Mouse (Mus musculus) heart, adult 11 months (tissue): ENCODE data around the gene Mtus2.
A peak's percentile ranks its signal among the peaks of the same experiment; 100 is the strongest.

Experiments
- DNase-seq: peaks from one replicate; pipeline ENCODE4 v3.0.0; 2022

The Mtus2 gene

DNA sequence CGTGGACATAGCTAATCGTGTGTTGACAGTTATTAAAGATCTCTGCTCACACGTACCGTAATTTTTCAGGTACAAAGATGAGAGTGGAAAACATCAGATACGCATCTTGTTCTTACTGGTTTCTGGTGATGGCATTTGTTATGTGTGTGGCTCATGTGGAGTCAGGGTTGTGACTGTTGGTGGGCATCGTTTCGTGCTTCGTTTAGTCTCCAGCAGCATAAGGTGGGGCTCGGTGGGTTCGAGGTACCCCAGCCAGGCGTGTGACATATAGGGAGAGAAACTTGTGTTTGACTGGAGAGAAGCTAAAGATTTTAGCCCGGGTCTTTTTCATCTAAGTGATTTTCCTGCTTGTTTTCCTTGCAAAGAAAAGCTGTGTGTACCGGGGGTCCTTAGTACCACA lies 1.4 kb downstream of the Mtus2 start:
- no peak for DNase-seq

- DNase-seq = no peak
These were observed 2.0 kb downstream of the Mtus2 start for GRCm38 (mm10) chr5:147959088-147959487.

DNA sequence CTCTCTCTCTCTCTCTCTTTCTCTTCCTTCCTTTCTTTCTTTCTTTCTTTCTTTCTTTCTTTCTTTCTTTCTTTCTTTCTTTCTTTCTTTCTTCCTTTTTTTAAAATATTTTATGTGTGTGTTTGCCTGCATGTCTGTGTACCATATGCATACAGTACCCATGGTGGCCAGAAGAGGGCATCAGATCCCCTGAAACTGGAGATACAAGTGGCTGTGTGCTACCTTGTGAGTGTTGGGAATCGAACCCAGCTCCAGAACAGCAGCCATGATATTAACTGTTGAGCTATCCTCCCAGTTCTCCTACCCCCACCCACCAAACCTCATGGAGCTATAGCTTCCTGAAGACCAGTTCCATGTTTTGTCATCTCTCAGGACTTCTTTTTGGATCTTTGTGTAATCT lies 3.7 kb downstream of the Mtus2 start:
- no peak for DNase-seq

DNA sequence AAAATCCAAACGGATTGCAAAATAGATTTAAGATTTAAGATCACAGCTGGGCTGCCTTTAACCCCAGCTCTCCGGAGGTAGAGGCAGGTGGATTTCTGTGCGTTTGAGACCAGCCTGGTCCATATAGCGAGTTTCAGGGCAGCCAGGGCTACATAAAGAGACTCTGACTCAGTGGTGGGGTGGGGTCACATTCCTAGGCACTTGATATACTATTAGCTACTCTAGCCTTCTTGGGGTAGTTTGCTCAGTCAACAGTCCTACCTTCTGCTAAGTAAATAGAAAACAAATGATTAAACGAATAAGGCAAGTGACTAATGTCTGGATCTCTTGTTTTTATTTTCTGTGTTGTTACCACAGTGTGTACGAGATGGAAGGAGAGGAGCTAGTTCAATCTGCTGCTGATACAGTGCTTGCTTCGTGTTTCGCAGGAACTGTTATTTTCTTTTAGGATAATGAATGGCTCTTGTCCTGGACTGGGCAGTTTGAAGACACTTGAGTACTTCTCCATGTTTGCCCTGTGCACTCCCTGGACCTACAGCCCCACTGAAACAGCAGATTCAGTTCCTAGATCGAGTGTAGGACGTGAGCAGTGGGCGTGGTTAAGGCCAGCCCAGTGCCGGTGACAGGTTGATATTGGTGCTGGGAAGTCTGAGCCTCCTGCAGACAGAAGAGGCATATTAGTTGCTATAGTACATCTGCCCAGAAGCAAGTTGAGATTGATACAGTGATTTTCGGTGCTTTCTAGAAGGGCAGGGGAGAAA lies 6.9 kb downstream of the Mtus2 start:
- DNase-seq = no peak

DNA sequence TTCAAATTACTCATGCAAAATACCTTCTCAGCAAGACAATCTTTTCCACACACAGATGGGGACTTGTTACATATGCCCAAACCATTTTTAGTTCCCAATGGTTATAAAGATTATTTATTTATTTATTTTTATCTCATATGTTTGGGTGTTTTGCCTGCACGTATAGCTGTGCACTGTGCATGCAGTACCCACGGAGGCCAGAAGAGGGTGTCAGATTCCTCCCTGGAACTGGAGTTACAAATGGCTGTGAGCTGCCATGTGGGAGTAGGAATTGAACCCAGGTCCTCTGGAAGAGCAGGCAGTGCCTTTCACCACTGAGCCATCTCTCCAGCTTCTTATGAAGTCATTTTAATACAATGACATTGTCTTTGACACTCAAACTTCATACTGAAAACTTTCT lies 7.7 kb downstream of the Mtus2 start:
- DNase-seq = no peak

DNA sequence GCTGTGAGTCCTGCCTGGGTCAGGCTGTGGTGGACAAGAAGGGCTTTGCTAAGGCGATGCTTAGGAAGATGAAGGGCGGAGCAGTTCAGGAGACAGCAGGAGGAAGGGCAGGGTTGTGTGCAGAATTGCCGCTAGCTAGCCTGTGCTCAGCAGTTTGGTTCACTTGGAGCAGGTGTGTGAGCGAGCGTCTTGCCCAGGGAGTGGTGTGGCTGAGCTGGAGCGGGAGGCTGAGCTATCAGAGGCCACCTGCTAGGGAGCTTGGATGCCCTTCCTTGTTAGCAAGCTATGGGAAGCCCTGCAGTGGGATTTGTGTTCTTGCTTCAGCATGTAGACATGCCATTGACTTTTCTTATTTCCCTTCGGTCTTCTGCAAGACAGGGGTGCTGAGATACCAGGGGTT lies 9.5 kb downstream of the Mtus2 start:
- no peak for DNase-seq

DNA sequence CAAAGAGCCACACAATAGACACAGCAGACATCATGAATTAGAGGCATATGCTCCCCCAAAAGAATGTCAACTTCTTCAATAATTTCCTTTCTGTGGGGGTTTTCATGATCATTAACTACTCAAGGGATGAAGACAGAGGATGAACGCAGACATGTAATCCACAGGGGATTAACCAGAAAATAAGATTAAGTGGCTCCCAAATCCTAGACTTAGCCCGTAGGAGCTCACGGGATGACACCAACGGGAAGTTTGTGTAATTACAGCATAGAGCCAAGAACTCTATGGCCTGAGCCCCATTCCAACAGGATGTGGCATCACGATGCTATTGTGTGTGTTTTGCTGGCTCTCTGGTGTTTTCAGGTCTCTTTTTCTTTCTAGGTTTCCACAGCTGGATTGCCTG lies 12.4 kb downstream of the Mtus2 start:
- no peak for DNase-seq

DNA sequence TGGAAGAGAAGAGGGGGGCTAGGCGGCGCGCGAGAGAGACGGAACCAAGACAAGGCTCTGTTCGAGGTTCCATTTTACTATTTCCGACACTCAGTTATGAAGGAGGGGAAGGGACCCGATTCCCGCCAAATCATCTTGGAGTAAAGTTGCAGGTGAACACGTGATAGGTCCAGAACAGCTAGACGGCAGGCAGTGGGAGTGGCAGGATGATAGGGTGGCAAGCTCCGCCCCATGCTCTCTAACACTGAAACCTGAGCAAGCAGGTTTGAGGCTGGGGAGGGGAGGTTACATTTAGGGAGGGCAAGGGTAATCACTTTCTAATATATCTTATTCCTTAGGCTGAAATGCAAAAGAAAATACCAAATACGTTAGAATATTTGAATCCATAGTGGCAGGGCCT lies 18.9 kb downstream of the Mtus2 start:
- no peak for DNase-seq

DNA sequence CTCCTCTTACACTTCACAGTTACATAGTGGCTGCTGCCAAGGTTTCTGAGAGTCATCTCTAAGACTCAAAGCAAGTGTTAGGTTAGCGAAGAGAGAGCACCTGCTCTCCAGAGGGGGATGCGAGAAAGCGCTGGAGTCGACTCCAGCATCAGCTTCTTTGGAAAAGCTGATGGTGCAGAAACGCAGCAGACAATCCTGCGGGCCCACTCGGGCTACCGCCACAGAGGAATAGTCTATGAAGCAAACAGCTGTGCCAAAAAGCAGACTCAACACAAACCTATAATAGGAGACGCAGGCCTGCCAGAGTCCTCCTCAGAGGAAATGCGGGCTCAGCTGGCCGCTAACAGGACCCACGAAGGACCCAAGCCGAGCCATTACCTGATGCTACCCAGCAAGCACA lies 23.5 kb downstream of the Mtus2 start:
- no peak for DNase-seq

- no peak for DNase-seq
These were observed 33.2 kb downstream of the Mtus2 start for GRCm38 (mm10) chr5:147990289-147990688.

GRCm38 (mm10) chr5:147990775-147991174 lies 33.7 kb downstream of the Mtus2 start:
- DNase-seq = no peak

- peak; percentile 97 for DNase-seq
These were observed 35.7 kb downstream of the Mtus2 start for GRCm38 (mm10) chr5:147992581-147993378.

- no peak for DNase-seq
These were observed 48.1 kb downstream of the Mtus2 start for GRCm38 (mm10) chr5:148005263-148005662.

DNA sequence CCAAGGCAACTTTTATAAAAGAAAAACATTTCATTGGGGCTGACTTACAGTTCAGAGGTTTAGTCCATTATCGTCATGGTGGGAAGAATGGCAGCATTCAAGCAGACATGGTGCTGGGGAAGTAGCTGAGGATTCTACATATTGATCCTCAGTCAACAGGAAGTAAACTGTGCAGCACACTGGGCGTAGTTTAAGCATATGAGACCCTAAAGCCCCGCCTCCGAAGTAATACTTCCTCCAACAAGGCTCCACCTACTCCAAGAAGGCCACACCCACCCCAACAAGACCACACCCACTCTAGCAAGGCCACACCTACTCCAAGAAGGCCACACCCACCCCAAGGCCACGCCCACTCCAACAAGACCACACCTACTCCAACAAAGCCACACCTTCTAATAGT lies 55.0 kb downstream of the Mtus2 start:
- no peak for DNase-seq

DNA sequence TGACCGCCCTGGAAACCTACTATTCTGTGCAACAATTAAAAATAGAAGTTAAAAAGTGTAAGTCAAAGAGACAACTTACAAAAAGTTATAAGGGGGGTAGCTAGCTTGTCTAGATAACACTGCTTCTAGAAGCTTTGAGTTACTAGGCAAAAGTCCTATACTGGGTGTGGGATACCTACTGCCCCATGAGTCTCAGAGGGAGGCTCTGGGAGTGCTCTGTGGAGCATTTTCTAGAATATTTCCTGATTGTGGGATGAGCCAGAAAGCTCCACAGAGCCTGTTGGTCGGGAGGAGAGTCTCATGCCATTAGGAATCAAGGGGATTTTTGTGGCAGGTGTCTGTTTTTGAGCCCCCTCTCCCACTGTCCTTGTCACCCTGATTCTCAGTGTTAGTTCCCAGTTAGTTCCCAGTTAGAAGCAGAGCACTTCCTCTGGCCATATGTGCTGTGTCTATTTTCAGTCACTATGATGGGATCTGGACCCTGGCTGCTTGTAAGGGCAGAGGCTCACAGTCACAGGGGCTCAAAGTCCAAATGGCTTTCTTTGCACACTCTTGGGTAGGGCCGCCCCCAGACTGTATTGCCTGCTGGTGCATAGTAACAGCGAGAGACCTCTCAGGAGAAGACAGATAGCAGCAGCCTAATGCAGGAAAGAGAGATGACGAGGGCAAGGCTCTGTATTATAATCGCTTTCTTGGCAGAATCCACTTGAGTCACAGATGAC lies 57.2 kb downstream of the Mtus2 start:
- no peak for DNase-seq

- DNase-seq = no peak
These were observed 58.3 kb downstream of the Mtus2 start for GRCm38 (mm10) chr5:148015383-148015782.

DNA sequence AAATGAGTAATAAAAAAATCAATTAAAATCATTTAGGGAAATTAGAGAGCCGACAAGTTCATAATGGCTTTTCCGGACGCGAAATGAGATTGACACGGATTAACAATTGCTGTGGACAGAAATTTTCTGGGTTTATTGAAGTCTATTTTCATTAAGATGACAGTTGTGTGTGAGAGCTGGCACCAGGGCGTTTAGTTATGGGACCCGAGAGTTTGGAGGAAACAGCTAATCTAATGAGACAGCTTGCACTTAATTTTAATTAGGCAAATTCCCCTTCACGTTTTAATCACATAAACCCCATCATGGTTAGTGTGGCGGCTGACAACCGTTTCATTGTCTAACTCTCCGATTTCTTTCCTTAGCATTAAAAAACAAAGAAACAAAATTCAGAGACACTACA lies 60.3 kb downstream of the Mtus2 start:
- DNase-seq = no peak

- no peak for DNase-seq
These were observed 65.7 kb downstream of the Mtus2 start for GRCm38 (mm10) chr5:148022784-148023183.

DNA sequence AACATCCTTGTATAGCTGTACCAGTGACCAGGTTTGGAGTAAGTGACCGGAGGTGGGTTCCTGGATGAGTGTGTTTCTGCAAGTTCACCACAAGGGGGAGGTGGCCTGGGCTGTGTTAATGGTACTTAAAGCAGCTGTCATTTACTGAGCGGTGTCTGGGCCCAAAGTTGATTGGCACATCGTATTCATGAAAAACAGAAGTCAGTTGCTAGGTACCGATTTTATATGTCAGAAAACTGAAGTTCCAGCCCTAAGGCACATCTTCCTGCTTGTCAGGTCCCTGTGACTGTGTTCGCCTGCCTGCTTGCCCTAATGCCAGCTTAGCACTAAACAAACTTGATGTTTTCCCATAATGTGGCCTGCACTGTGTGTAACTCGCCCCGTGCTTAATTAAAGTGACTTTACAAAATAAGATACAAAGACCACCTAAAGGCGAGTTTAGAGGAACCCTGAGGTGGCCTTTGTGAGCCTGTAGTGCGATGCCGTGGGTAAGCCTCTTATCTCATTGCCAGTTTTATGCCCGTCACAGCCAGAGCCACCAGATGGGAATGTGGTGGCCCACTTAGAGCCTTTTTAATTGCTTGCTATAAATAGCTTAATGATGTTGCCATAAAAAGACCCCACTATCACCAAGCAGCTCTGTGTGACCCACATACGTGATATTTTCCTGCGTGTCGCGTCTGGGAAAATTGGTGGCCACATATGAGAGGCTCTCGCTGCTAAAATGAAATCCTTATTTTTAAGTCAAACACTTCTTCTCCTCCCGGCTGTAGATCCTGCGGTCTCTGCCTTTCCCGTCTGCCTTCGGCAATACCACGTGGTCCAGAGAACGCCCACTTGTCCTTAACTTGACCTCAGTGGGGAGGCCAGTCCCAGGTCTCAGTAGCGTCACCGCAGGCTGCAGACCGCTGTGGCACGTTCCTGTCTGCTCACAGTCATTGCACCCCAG lies 69.6 kb downstream of the Mtus2 start:
- DNase-seq = peak; percentile 91

- DNase-seq = peak; percentile 71
These were observed 70.9 kb downstream of the Mtus2 start for GRCm38 (mm10) chr5:148027985-148028384.

DNA sequence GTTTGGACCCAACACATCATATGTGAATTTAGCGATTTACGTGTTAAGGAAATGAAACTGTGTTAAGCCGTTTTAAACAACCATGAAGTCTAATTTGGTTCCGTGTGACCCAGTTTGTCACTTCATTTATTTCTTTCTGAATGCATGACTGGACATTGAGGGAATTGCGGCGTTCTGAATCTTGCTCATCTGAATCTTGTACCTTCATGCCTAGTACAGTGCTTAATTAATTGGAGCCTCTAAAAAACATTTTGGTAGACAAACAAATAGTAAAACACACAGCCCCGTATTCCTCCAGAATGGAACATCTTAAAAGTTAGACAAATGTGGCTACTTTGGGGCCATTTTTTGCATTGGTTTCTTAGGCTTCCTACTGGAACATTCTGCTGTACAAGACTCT lies 84.5 kb downstream of the Mtus2 start:
- no peak for DNase-seq

- no peak for DNase-seq
These were observed 91.1 kb downstream of the Mtus2 start for GRCm38 (mm10) chr5:148048200-148048599.

DNA sequence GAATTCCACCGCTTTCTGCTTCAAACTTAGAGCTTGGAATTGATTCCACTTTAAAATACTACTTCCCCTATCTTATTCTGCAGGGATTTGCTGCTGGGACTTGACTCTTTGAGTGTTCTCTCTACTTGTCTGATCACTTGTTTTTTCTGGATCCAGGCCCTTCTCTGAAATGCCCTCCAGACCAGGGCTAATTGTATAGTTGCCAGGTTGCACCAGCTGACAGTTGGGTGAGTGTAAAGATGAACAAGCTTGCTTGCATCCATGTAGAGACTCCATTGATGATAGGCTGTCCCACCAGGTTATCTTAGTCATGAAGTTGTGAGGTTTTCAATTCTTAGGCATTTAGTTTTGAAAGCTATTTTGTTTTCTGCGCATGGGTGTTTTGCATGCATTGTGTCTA lies 92.2 kb downstream of the Mtus2 start:
- no peak for DNase-seq
